Mouse (Mus musculus) embryo, embryonic 11 days (tissue): ENCODE data around the gene Slc25a15.

Source experiments
- DNase-seq: peaks from one replicate; pipeline ENCODE4 v3.0.0-alpha.2; 2015

Gene Slc25a15

GRCm38 (mm10) chr8:22398142-22398951 lies at the start of gene Slc25a15:
Gene Slc25a15, minus strand, starts transcription at chr8:22398597.
- DNase-seq, result peak; percentile 94

DNA sequence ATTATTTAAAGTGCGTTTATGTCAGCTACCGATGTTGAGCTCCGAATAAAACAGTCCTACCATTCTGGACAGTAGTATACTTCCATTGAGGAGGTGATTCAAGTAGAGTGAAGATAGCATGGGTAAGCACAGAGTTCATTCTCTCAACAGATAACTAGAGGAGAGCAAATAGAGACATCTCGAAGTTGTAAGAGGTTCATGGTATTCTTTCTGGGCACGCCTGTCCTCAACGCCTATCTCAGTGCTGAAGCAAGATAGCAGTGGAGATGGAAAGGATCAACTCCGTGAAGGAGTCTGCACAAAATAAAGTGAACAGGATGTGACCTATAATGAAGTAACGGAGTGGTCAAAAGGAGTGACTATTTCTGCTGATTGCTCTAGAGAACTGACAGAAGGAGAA lies 13.6 kb upstream of the Slc25a15 start:
- DNase-seq, result no peak

DNA sequence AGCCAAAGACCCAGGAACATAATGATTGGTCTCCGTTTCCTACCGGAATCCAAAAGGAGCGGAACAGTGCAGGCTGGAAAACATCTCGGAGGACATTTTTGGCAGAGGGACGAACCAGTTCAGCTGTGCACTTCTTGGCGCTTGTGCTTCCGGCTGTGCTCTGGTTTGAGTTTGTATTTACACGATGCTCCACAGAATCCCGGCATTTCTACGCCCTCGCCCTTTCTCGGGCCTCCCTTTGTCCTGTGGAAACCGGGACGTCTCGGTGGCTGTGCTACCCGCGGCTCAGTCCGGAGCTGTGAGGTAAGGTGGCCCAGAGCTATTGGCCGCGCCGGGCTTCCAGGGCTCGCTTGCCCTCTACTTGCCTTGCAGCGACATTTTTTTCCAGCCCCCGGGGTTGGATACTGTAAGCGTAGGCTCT lies 12.9 kb upstream of the Slc25a15 start, which contains the start of gene Mrps31:
Gene Mrps31, plus strand, starts transcription at position 80 of the 421 bp plus-strand sequence.
- DNase-seq, result peak; percentile 90

GRCm38 (mm10) chr8:22410688-22411281 lies 12.4 kb upstream of the Slc25a15 start:
- DNase-seq, result no peak

DNA sequence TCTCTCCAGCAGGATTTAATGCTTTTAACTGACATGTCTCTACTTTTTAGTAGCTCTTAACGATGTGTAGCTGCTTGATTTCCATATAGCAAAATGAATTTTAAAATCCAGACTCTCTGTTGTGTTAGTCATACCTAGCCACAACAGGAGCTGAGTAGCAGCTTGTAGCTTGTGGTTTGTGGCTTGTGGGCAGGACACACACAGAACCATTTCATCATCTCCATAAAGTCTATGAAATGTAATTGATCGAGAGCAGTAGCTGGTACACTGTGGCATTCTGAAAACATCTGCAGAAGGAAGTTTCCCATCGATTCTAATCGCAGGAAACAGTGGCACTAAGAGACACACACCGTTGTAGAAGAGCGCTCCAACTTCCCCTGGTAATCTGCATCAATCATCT lies 7.3 kb upstream of the Slc25a15 start:
- DNase-seq, result no peak

DNA sequence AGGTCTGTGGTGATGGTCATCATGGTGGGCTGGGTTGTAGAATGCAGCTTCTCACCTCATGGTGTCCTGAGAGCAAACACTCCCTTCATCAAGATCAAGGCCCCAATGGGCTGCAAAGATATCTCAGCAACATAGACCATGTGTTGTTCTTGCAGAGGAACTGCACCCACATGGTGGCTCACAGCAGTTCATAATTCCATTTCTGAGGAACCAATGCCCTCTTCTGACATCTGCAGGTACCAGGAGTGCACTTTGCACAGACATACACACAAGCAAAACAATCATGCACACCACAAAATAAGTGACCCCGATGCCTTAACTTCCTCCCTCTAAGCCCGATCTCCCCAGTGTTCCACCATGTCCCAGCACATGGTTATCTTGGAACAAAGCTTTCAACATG lies 4.8 kb upstream of the Slc25a15 start:
- no peak for DNase-seq

DNA sequence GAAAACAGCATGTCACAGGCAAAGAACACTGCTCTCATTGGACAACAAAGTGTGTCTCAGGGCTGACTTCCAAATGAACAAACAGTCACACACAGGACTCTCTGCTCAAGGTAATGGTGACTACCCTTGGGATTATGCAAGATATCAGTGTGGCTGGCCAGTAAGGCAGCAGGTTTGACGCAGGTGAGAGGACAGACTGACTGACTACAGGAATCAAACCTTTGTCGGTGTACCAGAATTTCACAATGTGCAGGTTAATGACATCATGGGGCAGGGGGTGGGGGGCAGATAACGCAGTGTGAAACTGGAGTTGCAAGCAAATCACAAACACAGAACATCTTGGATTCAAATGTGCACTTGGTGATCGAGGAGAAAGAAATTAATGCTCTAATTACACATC lies 2.2 kb upstream of the Slc25a15 start:
- DNase-seq, result no peak

DNA sequence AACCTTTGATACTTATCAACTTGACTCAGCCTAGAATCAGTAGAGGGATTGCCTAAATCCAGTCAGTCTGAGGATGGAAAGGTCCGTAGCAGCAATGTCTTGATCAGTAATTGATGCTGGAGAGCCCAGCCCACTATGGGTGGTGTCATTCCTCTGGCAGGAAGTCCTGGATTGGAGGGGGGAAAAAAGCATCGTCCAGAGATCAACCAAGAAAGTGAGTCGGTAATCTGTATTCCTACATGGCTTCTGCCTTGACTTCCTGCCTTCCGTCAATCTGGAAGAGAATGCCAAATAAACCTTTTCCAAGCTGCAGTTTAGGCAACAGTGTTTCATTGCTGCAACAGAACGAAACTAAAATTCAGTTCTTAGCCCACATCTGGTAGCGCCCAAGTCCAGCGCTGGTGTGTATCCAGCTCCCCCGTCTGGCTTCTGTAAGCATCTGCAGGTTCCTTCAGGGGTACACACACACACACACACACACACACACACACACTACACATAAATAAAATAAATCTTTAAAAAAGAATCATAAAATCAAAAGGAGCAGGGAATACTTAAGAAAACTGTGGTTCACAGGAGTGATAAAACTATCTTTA lies 986 bp upstream of the Slc25a15 start:
- DNase-seq, result no peak

GRCm38 (mm10) chr8:22397811-22398141 lies 621 bp downstream of the Slc25a15 start:
- no peak for DNase-seq

GRCm38 (mm10) chr8:22395256-22395655 lies 3.1 kb downstream of the Slc25a15 start:
- no peak for DNase-seq

- no peak for DNase-seq
Observed at GRCm38 (mm10) chr8:22394471-22394870, 3.9 kb downstream of the Slc25a15 start.

GRCm38 (mm10) chr8:22390766-22391463 lies 7.5 kb downstream of the Slc25a15 start:
- no peak for DNase-seq

DNA sequence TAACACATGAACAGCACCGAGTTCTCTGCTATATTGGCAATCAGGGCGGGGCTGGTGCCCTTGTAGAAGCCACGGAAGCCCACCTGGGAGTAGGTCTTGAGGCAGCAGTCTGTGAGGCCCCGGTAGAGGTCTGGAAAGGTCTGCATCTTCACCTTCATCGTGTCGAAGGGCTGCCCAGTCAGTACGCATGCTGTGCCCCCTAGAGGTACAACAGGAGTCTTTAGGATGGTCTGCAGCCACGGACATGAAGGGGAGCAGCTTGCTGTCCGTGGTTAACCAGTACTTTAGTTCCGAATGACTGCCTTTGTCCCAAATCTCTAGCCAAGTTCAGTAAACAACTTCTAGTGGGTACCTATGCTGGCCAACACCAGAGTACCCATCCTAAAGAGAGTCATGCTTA lies 8.5 kb downstream of the Slc25a15 start:
- no peak for DNase-seq

GRCm38 (mm10) chr8:22385158-22385557 lies 13.2 kb downstream of the Slc25a15 start:
- no peak for DNase-seq

DNA sequence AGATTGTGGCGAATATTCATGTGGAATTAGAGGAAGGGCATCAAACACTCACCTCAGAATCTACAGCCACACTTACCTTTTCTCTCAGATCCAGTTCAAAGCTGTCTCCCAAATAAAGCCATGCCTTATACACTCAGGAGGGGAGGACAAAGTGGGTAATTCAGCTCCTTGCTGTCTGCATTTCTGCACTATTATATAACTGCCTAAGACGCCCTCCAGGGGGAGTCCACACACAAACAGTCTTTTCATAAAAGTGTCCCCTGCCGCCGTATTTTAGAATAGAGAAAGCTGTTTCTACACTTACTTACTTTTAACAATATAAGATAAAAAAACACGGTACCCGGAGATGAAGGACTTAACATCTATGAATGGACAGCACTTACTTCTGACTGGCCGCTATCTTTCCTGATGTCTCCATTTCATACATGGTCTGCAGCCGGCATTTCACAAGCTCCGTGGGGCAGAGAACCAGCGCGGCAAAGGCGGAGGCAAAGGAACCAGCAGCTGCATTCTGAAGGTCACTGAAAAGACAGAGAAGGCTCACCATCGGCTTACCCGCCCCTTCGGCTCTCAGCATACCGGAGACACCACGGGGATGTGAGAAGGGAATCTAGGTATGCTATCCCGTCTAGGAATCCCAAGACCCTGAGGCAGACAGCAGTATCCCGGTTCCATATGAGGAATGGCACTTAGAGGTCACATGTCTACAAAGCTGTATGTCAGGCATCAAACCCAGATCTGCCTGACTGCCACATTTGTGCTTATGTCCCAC lies 15.4 kb downstream of the Slc25a15 start:
- no peak for DNase-seq

DNA sequence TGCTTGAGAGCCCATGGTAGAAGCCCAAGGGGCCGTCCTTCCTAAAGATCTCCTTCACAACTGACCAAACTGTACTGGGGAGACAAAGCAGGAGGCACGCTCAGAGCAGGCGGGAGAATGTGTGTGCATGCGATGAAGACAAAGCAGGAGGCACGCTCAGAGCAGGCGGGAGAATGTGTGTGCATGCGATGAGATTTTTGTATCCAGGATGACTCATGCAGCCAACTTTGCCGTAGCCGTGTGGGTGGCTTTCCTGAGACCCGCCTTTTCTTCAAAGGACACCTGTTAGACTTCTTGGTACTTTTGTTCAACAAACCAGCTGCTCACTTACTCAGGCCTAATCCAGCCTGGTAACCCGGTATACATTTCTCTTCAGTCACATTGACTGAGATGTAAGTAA lies 17.5 kb downstream of the Slc25a15 start:
- no peak for DNase-seq

GRCm38 (mm10) chr8:22376903-22377302 lies 21.5 kb downstream of the Slc25a15 start:
- peak; percentile 65 for DNase-seq

- no peak for DNase-seq
Observed at GRCm38 (mm10) chr8:22376311-22376710, 22.1 kb downstream of the Slc25a15 start.

GRCm38 (mm10) chr8:22359882-22360281 lies 38.5 kb downstream of the Slc25a15 start:
- no peak for DNase-seq

DNA sequence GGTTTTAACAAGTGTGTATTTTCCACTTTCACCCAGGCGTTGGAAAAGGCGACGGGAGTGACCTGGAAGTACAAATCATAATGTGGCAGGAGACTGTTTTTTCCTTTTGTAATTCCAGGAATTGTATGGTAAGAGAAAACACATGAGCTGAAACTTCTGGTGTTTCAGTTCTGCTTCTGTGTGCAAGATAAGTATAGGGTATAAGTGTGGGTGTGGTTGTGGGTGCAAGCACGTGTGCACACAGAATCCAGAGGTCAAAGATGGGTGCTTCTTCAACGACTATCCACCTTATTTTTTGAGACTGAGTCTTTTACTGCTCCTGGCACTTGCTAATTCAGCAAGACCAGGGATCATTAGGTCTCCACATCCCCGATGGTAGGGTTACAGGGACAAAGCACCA lies 39.0 kb downstream of the Slc25a15 start:
- DNase-seq, result no peak

DNA sequence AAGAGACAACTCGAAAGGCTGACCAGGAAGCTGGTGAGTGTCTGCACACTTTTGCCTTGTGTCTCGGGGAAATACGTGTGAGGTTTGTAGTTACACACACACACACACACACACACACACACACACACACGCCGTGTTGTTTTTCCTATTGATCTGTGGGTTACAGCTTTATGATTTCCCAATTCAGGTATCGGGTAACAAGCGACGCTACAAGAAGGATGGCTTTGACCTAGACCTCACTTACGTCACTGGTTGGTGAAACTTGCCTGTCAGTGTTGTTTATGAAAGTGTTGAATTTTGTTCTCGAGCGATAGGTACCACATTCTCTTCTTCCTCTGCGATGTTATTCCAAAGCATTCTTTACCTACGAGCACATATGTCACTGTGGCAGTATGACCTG lies 63.0 kb downstream of the Slc25a15 start:
- no peak for DNase-seq
